Mouse (Mus musculus): ENCODE results near the gene Spcs2. TPM values are rescaled to one million over a fixed set of nuclear protein-coding genes. Genes with fewer than 3 reads are reported as not detected.

Spcs2 gene
- polyA plus RNA-seq, 1 experiment from 2014 or later = 340 TPM

GRCm38 (mm10) chr7:99795192-99795981, 67.9 kb downstream of the Spcs2 start:
- Histone ChIP-seq H3K36me3 (ENCODE audit: insufficient read depth, low read length) (no peaks in the 10 kb centered on the region), H3K4me2 (ENCODE audit: low read length) (peak overlapping the region; percentile 45), H3K4me1 (replicated peaks; ENCODE audit: insufficient read depth, low read length) (peaks cover 10% of the 10 kb centered on the region), H3K27me3 (ENCODE audit: insufficient read depth, low read length) (no peaks in the 10 kb centered on the region), H3K27ac (no peak overlapping the region), H3K9ac (ENCODE audit: low read depth, low read length) (no peak overlapping the region), H3K4me3 (replicated peaks; ENCODE audit: low read depth, low read length) (no peak overlapping the region), H3K9me3 (replicated peaks; ENCODE audit: low read length) (no peaks in the 10 kb centered on the region)
- WGBS = 6% methylated on average over 17 of the region's 17 CpGs
- peak; percentile 60 for DNase-seq (ENCODE audit: low spot score)
- no peak for ATAC-seq (replicated peaks; ENCODE audit: low FRiP score, low read depth)
- no peak for TF ChIP-seq CTCF (IDR thresholded peaks at IDR 0.05; ENCODE audit: low read depth)

DNA sequence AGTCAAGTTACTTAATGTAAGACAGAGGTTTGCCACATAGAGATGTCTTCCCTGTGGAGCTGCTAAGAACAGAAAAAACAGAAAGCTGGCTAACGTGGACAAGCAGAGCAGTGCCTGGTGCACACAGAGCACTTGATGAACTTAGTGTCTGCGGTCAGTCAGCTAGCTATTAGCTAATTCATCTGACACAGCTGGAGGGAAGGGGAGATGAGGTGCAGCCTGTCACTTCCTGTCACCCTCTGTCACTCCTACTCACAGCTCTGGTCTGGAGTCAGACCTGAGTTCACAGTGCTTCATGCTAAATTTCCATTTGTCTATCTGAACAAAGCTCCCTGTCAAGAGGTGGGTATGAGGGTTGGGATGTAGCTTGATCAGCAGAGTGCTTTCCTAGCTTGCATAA, 69.2 kb downstream of the Spcs2 start:
- H3K27ac ChIP-seq = no peak overlapping the region
- H3K4me2 ChIP-seq (ENCODE audit: low read length) = no peak overlapping the region
- ATAC-seq (replicated peaks; ENCODE audit: low FRiP score, low read depth) (no peak), DNase-seq (ENCODE audit: low spot score) (no peak)
- no peak overlapping the region for H3K9ac ChIP-seq (ENCODE audit: low read depth, low read length)
- no peaks in the 10 kb centered on the region for H3K27me3 ChIP-seq (ENCODE audit: insufficient read depth, low read length)
- peaks cover 10% of the 10 kb centered on the region for H3K4me1 ChIP-seq (replicated peaks; ENCODE audit: insufficient read depth, low read length)
- no peak overlapping the region for H3K4me3 ChIP-seq (replicated peaks; ENCODE audit: low read depth, low read length)
- WGBS = 34% methylated on average over 2 of the region's 2 CpGs
- no peaks in the 10 kb centered on the region for H3K36me3 ChIP-seq (ENCODE audit: insufficient read depth, low read length)
- no peaks in the 10 kb centered on the region for H3K9me3 ChIP-seq (replicated peaks; ENCODE audit: low read length)
- TF ChIP-seq CTCF (IDR thresholded peaks at IDR 0.05; ENCODE audit: low read depth) = no peak

GRCm38 (mm10) chr7:99790816-99791215, 72.4 kb downstream of the Spcs2 start:
- Histone ChIP-seq H3K27me3 (ENCODE audit: insufficient read depth, low read length) (no peaks in the 10 kb centered on the region), H3K4me2 (ENCODE audit: low read length) (no peak overlapping the region), H3K9me3 (replicated peaks; ENCODE audit: low read length) (no peaks in the 10 kb centered on the region), H3K36me3 (ENCODE audit: insufficient read depth, low read length) (no peaks in the 10 kb centered on the region), H3K27ac (no peak overlapping the region), H3K9ac (ENCODE audit: low read depth, low read length) (no peak overlapping the region), H3K4me3 (replicated peaks; ENCODE audit: low read depth, low read length) (no peak overlapping the region), H3K4me1 (replicated peaks; ENCODE audit: insufficient read depth, low read length) (peaks cover 8% of the 10 kb centered on the region)
- no peak for TF ChIP-seq CTCF (IDR thresholded peaks at IDR 0.05; ENCODE audit: low read depth)
- 67% methylated on average over 10 of the region's 10 CpGs for WGBS
- ATAC-seq (replicated peaks; ENCODE audit: low FRiP score, low read depth) = no peak
- no peak for DNase-seq (ENCODE audit: low spot score)

GRCm38 (mm10) chr7:99788563-99788962, 74.7 kb downstream of the Spcs2 start:
- Histone ChIP-seq H3K27ac (no peak overlapping the region), H3K4me2 (ENCODE audit: low read length) (no peak overlapping the region), H3K36me3 (ENCODE audit: insufficient read depth, low read length) (no peaks in the 10 kb centered on the region), H3K27me3 (ENCODE audit: insufficient read depth, low read length) (no peaks in the 10 kb centered on the region), H3K4me1 (replicated peaks; ENCODE audit: insufficient read depth, low read length) (no peaks in the 10 kb centered on the region), H3K9ac (ENCODE audit: low read depth, low read length) (no peak overlapping the region), H3K4me3 (replicated peaks; ENCODE audit: low read depth, low read length) (no peak overlapping the region), H3K9me3 (replicated peaks; ENCODE audit: low read length) (no peaks in the 10 kb centered on the region)
- WGBS = 21% methylated on average over 5 of the region's 5 CpGs
- ATAC-seq (replicated peaks; ENCODE audit: low FRiP score, low read depth) = no peak
- no peak for TF ChIP-seq CTCF (IDR thresholded peaks at IDR 0.05; ENCODE audit: low read depth)
- peak; percentile 72 for DNase-seq (ENCODE audit: low spot score)

GRCm38 (mm10) chr7:99787935-99788334, 75.3 kb downstream of the Spcs2 start:
- no peak for TF ChIP-seq CTCF (IDR thresholded peaks at IDR 0.05; ENCODE audit: low read depth)
- Histone ChIP-seq H3K4me3 (replicated peaks; ENCODE audit: low read depth, low read length) (no peak overlapping the region), H3K9me3 (replicated peaks; ENCODE audit: low read length) (no peaks in the 10 kb centered on the region), H3K9ac (ENCODE audit: low read depth, low read length) (no peak overlapping the region), H3K4me2 (ENCODE audit: low read length) (no peak overlapping the region), H3K4me1 (replicated peaks; ENCODE audit: insufficient read depth, low read length) (no peaks in the 10 kb centered on the region), H3K36me3 (ENCODE audit: insufficient read depth, low read length) (no peaks in the 10 kb centered on the region), H3K27ac (no peak overlapping the region), H3K27me3 (ENCODE audit: insufficient read depth, low read length) (no peaks in the 10 kb centered on the region)
- ATAC-seq (replicated peaks; ENCODE audit: low FRiP score, low read depth) = no peak
- 32% methylated on average over 2 of the region's 2 CpGs for WGBS
- DNase-seq (ENCODE audit: low spot score) = no peak

Other genes starting within 250 kb of the Spcs2 start
- 0.51 and 0.63 TPM in 2 replicates for gene Tpbgl, start 236.4 kb downstream of the Spcs2 start, polyA plus RNA-seq (2015; fragmentation: Nextera tagmentation; extraction: Ambion mirVana)
- gene Slco2b1, start 152.1 kb downstream of the Spcs2 start, polyA plus RNA-seq (2015; fragmentation: Nextera tagmentation; extraction: Ambion mirVana) = 4.0 and 4.3 TPM in 2 replicates
- gene Olfr520, start 133.2 kb downstream of the Spcs2 start, polyA plus RNA-seq (2015; fragmentation: Nextera tagmentation; extraction: Ambion mirVana) = not detected in 2 replicates
- not detected in 2 replicates for gene Olfr521, start 100.0 kb downstream of the Spcs2 start, polyA plus RNA-seq (2015; fragmentation: Nextera tagmentation; extraction: Ambion mirVana)
- gene Neu3, start 35.0 kb downstream of the Spcs2 start, polyA plus RNA-seq (2015; fragmentation: Nextera tagmentation; extraction: Ambion mirVana) = 2.5 and 2.6 TPM in 2 replicates
- 0.20 TPM in 2 replicates for gene Xrra1, start 4.3 kb downstream of the Spcs2 start, polyA plus RNA-seq (2015; fragmentation: Nextera tagmentation; extraction: Ambion mirVana)
- gene Rnf169, start 117.0 kb upstream of the Spcs2 start, polyA plus RNA-seq (2015; fragmentation: Nextera tagmentation; extraction: Ambion mirVana) = 4.4 and 5.0 TPM in 2 replicates
- 0.22 and 0.32 TPM in 2 replicates for gene Chrdl2, start 142.7 kb upstream of the Spcs2 start, polyA plus RNA-seq (2015; fragmentation: Nextera tagmentation; extraction: Ambion mirVana)

Measured in kidney, postnatal 0 days (tissue).